Mouse (Mus musculus): ENCODE measurements around the gene Hoxd4. TPM values are rescaled to one million over a fixed set of nuclear protein-coding genes. Genes with fewer than 3 reads are reported as not detected.

Hoxd4 gene
- polyA plus RNA-seq (2017; shearing (Covaris generic)), result not detected

- ATAC-seq, result no peak
Observed at GRCm38 (mm10) chr2:74711721-74712621, at the start of gene Hoxd4, which contains the start of gene Hoxd3. Gene Hoxd4 (plus strand): TSS chr2:74711929. Gene Hoxd3 (plus strand): TSS chr2:74711927.

GRCm38 (mm10) chr2:74663291-74663925 lies 48.3 kb upstream of the Hoxd4 start:
- no peak for ATAC-seq

GRCm38 (mm10) chr2:74666411-74666810 lies 45.3 kb upstream of the Hoxd4 start:
- no peak for ATAC-seq

GRCm38 (mm10) chr2:74667191-74667841 lies 44.4 kb upstream of the Hoxd4 start:
- no peak for ATAC-seq

- ATAC-seq, result no peak
Observed at GRCm38 (mm10) chr2:74667842-74668357, 43.8 kb upstream of the Hoxd4 start, which contains the start of gene Hoxd13. Gene Hoxd13 (plus strand): TSS chr2:74668310.

GRCm38 (mm10) chr2:74668370-74669229 lies 43.1 kb upstream of the Hoxd4 start:
- ATAC-seq, result no peak

- no peak for ATAC-seq
Observed at GRCm38 (mm10) chr2:74669230-74669578, 42.5 kb upstream of the Hoxd4 start.

- ATAC-seq, result no peak
Observed at GRCm38 (mm10) chr2:74669650-74670235, 42.0 kb upstream of the Hoxd4 start.

- no peak for ATAC-seq
Observed at GRCm38 (mm10) chr2:74670632-74671188, 41.0 kb upstream of the Hoxd4 start.

- no peak for ATAC-seq
Observed at GRCm38 (mm10) chr2:74671847-74672246, 39.9 kb upstream of the Hoxd4 start.

- ATAC-seq, result no peak
Observed at GRCm38 (mm10) chr2:74672481-74673362, 39.0 kb upstream of the Hoxd4 start.

- no peak for ATAC-seq
Observed at GRCm38 (mm10) chr2:74673835-74674425, 37.8 kb upstream of the Hoxd4 start.

GRCm38 (mm10) chr2:74674881-74675665 lies 36.7 kb upstream of the Hoxd4 start, which contains the start of gene Hoxd12:
Gene Hoxd12 (plus strand): TSS chr2:74675013.
- no peak for ATAC-seq

- no peak for ATAC-seq
Observed at GRCm38 (mm10) chr2:74675666-74676282, 36.0 kb upstream of the Hoxd4 start.

GRCm38 (mm10) chr2:74676376-74677052 lies 35.2 kb upstream of the Hoxd4 start:
- ATAC-seq, result no peak

GRCm38 (mm10) chr2:74677106-74677505 lies 34.6 kb upstream of the Hoxd4 start:
- ATAC-seq, result no peak

GRCm38 (mm10) chr2:74678891-74679595 lies 32.7 kb upstream of the Hoxd4 start, which contains the start of gene Hoxd11:
Gene Hoxd11 (plus strand): TSS chr2:74679557.
- ATAC-seq, result no peak

Measured in activated CD4-positive, CD25-positive, alpha-beta regulatory T cell, adult 4 months (primary cell).